Mouse (Mus musculus): ENCODE measurements around the gene Prss57.
"Not testable (repeated sequence)": the region's sequence is repeated elsewhere in the genome, so short reads cannot be mapped to it uniquely, and the experiment has no call there.

Gene Prss57

GRCm38 (mm10) chr10:79781139-79781538, 9.6 kb downstream of the Prss57 start:
- DNase-seq (ENCODE audit: low read depth, low spot score) = no peak

- DNase-seq (ENCODE audit: low read depth, low spot score) = no peak
Measured at GRCm38 (mm10) chr10:79780664-79781015, 10.1 kb downstream of the Prss57 start.

- peak; percentile 89 for DNase-seq (ENCODE audit: low read depth, low spot score)
Measured at GRCm38 (mm10) chr10:79779784-79780663, 10.7 kb downstream of the Prss57 start.

GRCm38 (mm10) chr10:79779193-79779592, 11.6 kb downstream of the Prss57 start:
- DNase-seq (ENCODE audit: low read depth, low spot score) = no peak

- DNase-seq (ENCODE audit: low read depth, low spot score) = no peak
Measured at GRCm38 (mm10) chr10:79778006-79778405, 12.8 kb downstream of the Prss57 start.

- no peak for DNase-seq (ENCODE audit: low read depth, low spot score)
Measured at GRCm38 (mm10) chr10:79777103-79777531, 13.6 kb downstream of the Prss57 start, which contains the start of gene Fstl3. Gene Fstl3, plus strand, starts transcription at chr10:79777272.

GRCm38 (mm10) chr10:79774486-79775279, 16.1 kb downstream of the Prss57 start:
- no peak for DNase-seq (ENCODE audit: low read depth, low spot score)

- no peak for DNase-seq (ENCODE audit: low read depth, low spot score)
Measured at GRCm38 (mm10) chr10:79773208-79773607, 17.6 kb downstream of the Prss57 start.

- no peak for DNase-seq (ENCODE audit: low read depth, low spot score)
Measured at GRCm38 (mm10) chr10:79772320-79772719, 18.4 kb downstream of the Prss57 start.

GRCm38 (mm10) chr10:79769329-79769728, 21.4 kb downstream of the Prss57 start:
- DNase-seq (ENCODE audit: low read depth, low spot score) = no peak

GRCm38 (mm10) chr10:79768400-79768799, 22.4 kb downstream of the Prss57 start:
- peak; percentile 67 for DNase-seq (ENCODE audit: low read depth, low spot score)

- peak; percentile 89 for DNase-seq (ENCODE audit: low read depth, low spot score)
Measured at GRCm38 (mm10) chr10:79767372-79768244, 23.2 kb downstream of the Prss57 start.

- DNase-seq (ENCODE audit: low read depth, low spot score) = peak; percentile 99
Measured at GRCm38 (mm10) chr10:79766508-79767325, 24.0 kb downstream of the Prss57 start, which contains the start of gene Rnf126. Gene Rnf126, minus strand, starts transcription at chr10:79766952.

GRCm38 (mm10) chr10:79766001-79766507, 24.7 kb downstream of the Prss57 start:
- no peak for DNase-seq (ENCODE audit: low read depth, low spot score)

- DNase-seq (ENCODE audit: low read depth, low spot score) = no peak
Measured at GRCm38 (mm10) chr10:79765228-79765745, 25.5 kb downstream of the Prss57 start.

GRCm38 (mm10) chr10:79764234-79764633, 26.5 kb downstream of the Prss57 start:
- no peak for DNase-seq (ENCODE audit: low read depth, low spot score)

GRCm38 (mm10) chr10:79762875-79763274, 27.9 kb downstream of the Prss57 start:
- no peak for DNase-seq (ENCODE audit: low read depth, low spot score)

GRCm38 (mm10) chr10:79760603-79761143, 30.1 kb downstream of the Prss57 start:
- no peak for DNase-seq (ENCODE audit: low read depth, low spot score)

- DNase-seq (ENCODE audit: low read depth, low spot score) = not testable (repeated sequence)
Measured at GRCm38 (mm10) chr10:79759675-79760074, 31.1 kb downstream of the Prss57 start.

- DNase-seq (ENCODE audit: low read depth, low spot score) = no peak
Measured at GRCm38 (mm10) chr10:79756660-79757059, 34.1 kb downstream of the Prss57 start.

All from embryo, embryonic 11.5 days (tissue).